Mouse (Mus musculus) embryonic facial prominence, embryonic 10.5 days (tissue): ENCODE results near the gene Ptger4. TPM values are rescaled to one million over a fixed set of nuclear protein-coding genes. Genes with fewer than 3 reads are reported as not detected.

Experiments used
- DNase-seq: peaks from one replicate; pipeline ENCODE4 v3.0.0-alpha.2; 2017; ENCODE audit warnings: low spot score
- H3K27ac ChIP-seq: fragments of 300-500 bp; sonication (generic); replicated peaks from 2 replicates; pipeline ENCODE4 v1.5.1; 2016; ENCODE audit warnings: mild to moderate bottlenecking
- H3K27me3 ChIP-seq: fragments of 300-500 bp; sonication (generic); replicated peaks from 2 replicates; pipeline ENCODE4 v1.6.1; 2016; ENCODE audit warnings: low read depth, mild to moderate bottlenecking; ENCODE audit not compliant: poor library complexity, severe bottlenecking
- H3K36me3 ChIP-seq: fragments of 300-500 bp; sonication (generic); replicated peaks from 2 replicates; pipeline ENCODE4 v1.6.1; 2016; ENCODE audit warnings: mild to moderate bottlenecking, moderate library complexity
- H3K4me1 ChIP-seq: fragments of 300-500 bp; sonication (generic); 2 replicates; pipeline ENCODE4 v1.6.1; 2016
- H3K4me3 ChIP-seq: fragments of 300-500 bp; sonication (generic); 2 replicates; pipeline ENCODE4 v1.5.1; 2016; ENCODE audit warnings: mild to moderate bottlenecking, moderate library complexity
- H3K9me3 ChIP-seq: fragments of 300-500 bp; sonication (generic); 2 replicates; pipeline ENCODE4 v1.6.1; 2016; ENCODE audit warnings: mild to moderate bottlenecking
- WGBS: fragments of 180-500 bp; shearing (Covaris S2); methylation state at CpG from one replicate; pipeline ENCODE4 v1.1.7; 2016; 5-methylcytosine and 5-hydroxymethylcytosine counted together
- polyA plus RNA-seq: library from polyadenylated mRNA; unstranded; fragments of >200 nt; fragmentation: Nextera tagmentation; extraction: Ambion mirVana; gene quantifications from 2 replicates; pipeline ENCODE4 v1.2.1, GENCODE M21; 2016

Ptger4 gene
- polyA plus RNA-seq, 1 experiment from 2014 or later = 1.00 TPM

GRCm38 (mm10) chr15:5187116-5187515 is 56.9 kb downstream of the Ptger4 start:
- Histone ChIP-seq H3K27ac (no peak overlapping the region), H3K36me3 (peaks cover 27% of the 10 kb centered on the region), H3K27me3 (no peaks in the 10 kb centered on the region), H3K9me3 (no peaks in the 10 kb centered on the region), H3K4me3 (no peak overlapping the region), H3K4me1 (peaks cover 17% of the 10 kb centered on the region)
- DNase-seq = no peak
- WGBS = 54% methylated on average over 4 of the region's 4 CpGs

- peaks cover 21% of the 10 kb centered on the region for H3K36me3 ChIP-seq
- H3K27me3 ChIP-seq = no peaks in the 10 kb centered on the region
- no peak for DNase-seq
- peak overlapping the region; percentile 92 for H3K27ac ChIP-seq
- H3K4me1 ChIP-seq = peaks cover 17% of the 10 kb centered on the region
- WGBS = 42% methylated on average over 10 of the region's 10 CpGs
- H3K4me3 ChIP-seq = peak overlapping the region; percentile 92
- H3K9me3 ChIP-seq = no peaks in the 10 kb centered on the region
Observed at GRCm38 (mm10) chr15:5186293-5186675, 57.7 kb downstream of the Ptger4 start.

GRCm38 (mm10) chr15:5185366-5186292 is 58.4 kb downstream of the Ptger4 start, which contains the start of gene Ttc33:
Gene Ttc33, plus strand, starts transcription at chr15:5185525.
- WGBS = under 1% methylated on average over 55 of the region's 55 CpGs
- Histone ChIP-seq H3K4me1 (peaks cover 17% of the 10 kb centered on the region), H3K27me3 (no peaks in the 10 kb centered on the region), H3K4me3 (peak within 1 kb of the TSS; percentile 92), H3K9me3 (no peaks in the 10 kb centered on the region), H3K27ac (peak within 1 kb of the TSS; percentile 92), H3K36me3 (peaks cover 15% of the 10 kb centered on the region; the same call in 1 of the 2 replicates)
- DNase-seq = peak; percentile 67

- no peak for DNase-seq
- peak overlapping the region; percentile 92 for H3K27ac ChIP-seq
- 46% methylated on average over 11 of the region's 11 CpGs for WGBS
Observed at GRCm38 (mm10) chr15:5184668-5185330, 59.2 kb downstream of the Ptger4 start.

GRCm38 (mm10) chr15:5173217-5173820 is 70.7 kb downstream of the Ptger4 start:
- H3K27ac ChIP-seq = no peak overlapping the region
- DNase-seq = no peak
- H3K4me1 ChIP-seq = no peaks in the 10 kb centered on the region
- H3K4me3 ChIP-seq = no peak overlapping the region
- H3K36me3 ChIP-seq = peaks cover 92% of the 10 kb centered on the region
- H3K27me3 ChIP-seq = no peaks in the 10 kb centered on the region
- no peaks in the 10 kb centered on the region for H3K9me3 ChIP-seq
- 90% methylated on average over 12 of the region's 12 CpGs for WGBS

More at GRCm38 (mm10) chr15:5184668-5185330, 59.2 kb downstream of the Ptger4 start:
- Histone ChIP-seq H3K4me3 (peak overlapping the region; percentile 92), H3K4me1 (peaks cover 17% of the 10 kb centered on the region), H3K9me3 (no peaks in the 10 kb centered on the region), H3K27me3 (no peaks in the 10 kb centered on the region), H3K36me3 (0 out of 2 replicates have a peak, but pooled peaks cover 11% of the 10 kb centered on the region)

GRCm38 (mm10) chr15:5165121-5165773 is 78.7 kb downstream of the Ptger4 start:
- Histone ChIP-seq H3K27ac (no peak overlapping the region), H3K36me3 (peaks cover 83% of the 10 kb centered on the region), H3K4me1 (no peaks in the 10 kb centered on the region), H3K4me3 (no peak overlapping the region), H3K27me3 (no peaks in the 10 kb centered on the region), H3K9me3 (no peaks in the 10 kb centered on the region)
- WGBS = 92% methylated on average over 12 of the region's 12 CpGs
- no peak for DNase-seq

GRCm38 (mm10) chr15:5158827-5159226 is 85.2 kb downstream of the Ptger4 start:
- peaks cover 27% of the 10 kb centered on the region for H3K36me3 ChIP-seq
- no peak overlapping the region for H3K27ac ChIP-seq
- H3K9me3 ChIP-seq = no peaks in the 10 kb centered on the region
- 85% methylated on average over 6 of the region's 6 CpGs for WGBS
- peaks cover 10% of the 10 kb centered on the region; the same call in 1 of the 2 replicates for H3K4me1 ChIP-seq
- no peaks in the 10 kb centered on the region for H3K27me3 ChIP-seq
- DNase-seq = no peak
- no peak overlapping the region for H3K4me3 ChIP-seq

GRCm38 (mm10) chr15:5157386-5157785 is 86.6 kb downstream of the Ptger4 start:
- Histone ChIP-seq H3K27me3 (no peaks in the 10 kb centered on the region), H3K9me3 (no peaks in the 10 kb centered on the region), H3K27ac (no peak overlapping the region), H3K4me1 (peaks cover 10% of the 10 kb centered on the region; the same call in 1 of the 2 replicates), H3K4me3 (no peak overlapping the region), H3K36me3 (peaks cover 15% of the 10 kb centered on the region)
- no peak for DNase-seq
- WGBS = 87% methylated on average over 1 of the region's 1 CpGs

Other genes with a start within 250 kb of the Ptger4 start
- gene C7, start 180.4 kb downstream of the Ptger4 start, polyA plus RNA-seq = 0.08 and 0.09 TPM in 2 replicates
- gene Card6, start 135.6 kb downstream of the Ptger4 start, polyA plus RNA-seq = 0.52 and 0.95 TPM in 2 replicates
- gene Rpl37, start 127.5 kb downstream of the Ptger4 start, polyA plus RNA-seq = 494 and 521 TPM in 2 replicates
- gene Prkaa1, start 100.3 kb downstream of the Ptger4 start, polyA plus RNA-seq = 15.2 and 16.0 TPM in 2 replicates
- 34.9 and 35.7 TPM in 2 replicates for gene Ttc33, start 58.7 kb downstream of the Ptger4 start, polyA plus RNA-seq